Mouse (Mus musculus) E14TG2a.4 (cell line): Measurements from ENCODE around the gene Traf6.
A peak's percentile ranks its signal among the peaks of the same experiment; 100 is the strongest.

ENCODE experiments used
- CTCF ChIP-seq: conservative IDR thresholded peaks from 2 replicates; pipeline ENCODE4 v1.5.1; 2014; ENCODE audit warnings: low read length
- POU5F1 ChIP-seq: IDR thresholded peaks from 2 replicates; pipeline ENCODE4 v1.6.1; 2014; ENCODE audit warnings: low read length, borderline replicate concordance

DNA sequence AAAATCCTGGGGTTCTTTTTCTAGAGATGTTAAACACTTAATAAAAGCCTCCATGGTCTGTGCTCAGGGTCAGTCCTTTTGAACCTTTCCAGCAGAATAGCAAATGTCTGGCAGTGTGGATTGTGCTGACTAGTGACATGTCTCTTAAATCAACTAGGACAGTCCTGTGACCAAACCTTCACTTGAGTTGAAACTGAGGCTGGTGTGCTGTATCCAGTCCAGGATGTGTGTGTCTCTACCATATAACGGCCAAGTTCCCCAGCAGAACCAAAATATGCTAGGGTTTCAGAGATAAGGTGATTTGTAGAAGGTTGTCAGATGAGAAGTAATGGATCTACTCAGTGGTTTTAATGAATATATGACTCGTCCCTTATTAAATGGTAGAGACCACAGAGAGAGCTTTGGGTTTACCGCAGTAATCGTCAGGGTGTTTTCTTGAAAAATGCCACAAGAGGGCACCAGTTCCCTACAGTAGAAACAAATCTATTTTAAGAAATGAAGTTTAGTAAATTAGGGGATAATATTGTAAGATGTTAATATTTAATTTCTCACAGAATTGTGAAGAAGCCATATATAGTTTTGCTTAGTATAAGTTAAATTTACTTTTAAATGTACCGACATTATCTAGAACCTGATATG lies 15.5 kb downstream of the Traf6 start:
- peak; percentile 47 for TF ChIP-seq CTCF
- TF ChIP-seq POU5F1 = no peak
